Mouse (Mus musculus): Measurements from ENCODE around the gene Mavs. TPM values are rescaled to one million over a fixed set of nuclear protein-coding genes. Genes with fewer than 3 reads are reported as not detected.

Mavs gene
- polyA plus RNA-seq, 1 experiment from 2014 or later: 17.9 TPM

DNA sequence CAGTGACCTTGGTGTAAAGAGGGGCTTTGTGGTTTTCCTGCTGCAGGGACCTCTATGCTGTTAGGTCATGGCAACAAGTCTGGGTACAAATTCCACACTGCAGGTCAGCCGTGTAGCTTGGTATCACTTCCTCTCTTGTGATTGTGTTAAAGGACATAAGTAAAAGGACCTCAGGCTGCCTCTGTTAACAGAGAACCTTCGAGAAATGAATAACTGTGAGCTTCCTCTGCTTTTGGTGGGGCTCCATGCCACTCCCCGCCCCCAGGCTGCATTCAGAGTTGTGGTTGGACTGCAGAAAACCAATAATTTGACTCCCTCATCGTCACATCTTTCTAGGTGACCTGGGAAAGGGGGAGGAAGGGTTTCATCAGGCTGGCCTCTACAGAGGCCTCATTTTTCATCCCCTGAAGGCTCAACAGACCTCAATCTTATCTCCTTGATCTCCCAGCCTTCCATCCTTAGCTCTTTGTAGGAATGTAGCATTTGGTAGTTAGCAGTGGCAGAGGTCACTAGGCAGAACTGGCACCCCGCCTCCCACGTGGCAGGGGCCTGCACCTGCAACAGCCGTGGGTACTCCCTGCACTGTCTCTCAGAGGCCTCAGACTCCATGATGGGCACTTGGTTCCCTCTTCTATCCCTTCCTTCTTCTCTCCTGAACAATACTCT lies 1.2 kb downstream of the Mavs start:
- Histone ChIP-seq H3K27ac (no peak overlapping the region), H3K9ac (replicated peaks) (peak overlapping the region; percentile 31; the same call in 1 of the 2 replicates), H3K27me3 (no peaks in the 10 kb centered on the region; the same call in 1 of the 2 replicates), H3K4me2 (peak overlapping the region; percentile 81), H3K9me3 (no peaks in the 10 kb centered on the region), H3K36me3 (peaks cover 25% of the 10 kb centered on the region), H3K4me3 (replicated peaks) (peak overlapping the region; percentile 56), H3K4me1 (replicated peaks) (peaks cover 18% of the 10 kb centered on the region)
- ATAC-seq (ENCODE audit: insufficient number of reproducible peaks, insufficient read depth, low FRiP score, low TSS enrichment, low read depth): no peak
- WGBS: 82% methylated on average over 7 of the region's 7 CpGs

DNA sequence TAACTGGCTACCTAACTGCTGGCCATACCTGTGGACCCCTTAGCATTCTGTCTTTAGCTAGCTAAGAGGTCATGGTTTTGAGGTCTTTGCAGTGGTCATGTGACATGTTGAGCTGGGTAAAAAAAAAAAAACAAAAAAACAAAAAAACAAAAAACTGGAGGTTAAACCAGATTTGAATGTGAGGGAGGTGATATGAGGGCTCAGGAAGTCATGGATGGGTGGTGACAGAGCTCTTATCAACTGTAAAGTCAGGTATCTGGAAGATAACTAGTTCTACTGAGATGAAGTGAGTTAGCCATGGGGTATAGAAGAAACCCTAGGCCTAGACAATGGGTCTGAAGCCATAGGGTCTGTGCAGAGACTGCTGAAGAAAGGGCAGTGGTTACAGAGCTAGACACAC lies 8.3 kb downstream of the Mavs start:
- no peak for ATAC-seq (ENCODE audit: insufficient number of reproducible peaks, insufficient read depth, low FRiP score, low TSS enrichment, low read depth)
- no peaks in the 10 kb centered on the region for H3K27me3 ChIP-seq
- H3K9me3 ChIP-seq: no peaks in the 10 kb centered on the region
- no peak overlapping the region for H3K9ac ChIP-seq (replicated peaks)
- H3K4me3 ChIP-seq (replicated peaks): no peak overlapping the region
- no peak overlapping the region for H3K4me2 ChIP-seq
- no peak overlapping the region for H3K27ac ChIP-seq
- no peaks in the 10 kb centered on the region for H3K4me1 ChIP-seq (replicated peaks)
- peaks cover 89% of the 10 kb centered on the region for H3K36me3 ChIP-seq

DNA sequence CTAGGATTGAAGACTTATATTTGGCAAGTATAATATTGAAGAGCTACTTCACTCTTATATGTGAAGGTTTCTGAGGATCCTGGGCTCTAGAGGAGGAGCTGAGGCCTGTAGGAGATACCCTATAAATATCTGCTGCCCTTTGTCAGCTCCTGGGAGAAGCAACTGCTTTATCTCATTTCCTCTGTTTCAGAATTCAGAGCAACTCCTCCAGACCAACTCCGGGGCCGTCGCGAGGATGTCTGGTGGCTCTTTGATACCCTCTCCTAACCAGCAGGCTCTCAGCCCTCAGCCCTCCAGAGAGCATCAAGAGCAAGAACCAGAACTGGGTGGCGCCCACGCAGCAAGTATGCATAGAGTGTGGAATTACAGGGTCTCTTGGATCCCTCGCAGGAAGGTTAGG lies 9.1 kb downstream of the Mavs start:
- Histone ChIP-seq H3K36me3 (peaks cover 93% of the 10 kb centered on the region), H3K4me2 (no peak overlapping the region), H3K4me1 (replicated peaks) (no peaks in the 10 kb centered on the region), H3K9ac (replicated peaks) (no peak overlapping the region), H3K9me3 (no peaks in the 10 kb centered on the region), H3K4me3 (replicated peaks) (no peak overlapping the region), H3K27ac (no peak overlapping the region), H3K27me3 (no peaks in the 10 kb centered on the region)
- ATAC-seq (ENCODE audit: insufficient number of reproducible peaks, insufficient read depth, low FRiP score, low TSS enrichment, low read depth): no peak
- WGBS: 87% methylated on average over 7 of the region's 7 CpGs

- Histone ChIP-seq H3K4me1 (replicated peaks) (peaks cover 17% of the 10 kb centered on the region), H3K9ac (replicated peaks) (no peak overlapping the region), H3K4me2 (peak overlapping the region; percentile 22), H3K27ac (peak overlapping the region; percentile 69; the same call in 1 of the 2 replicates), H3K36me3 (peaks cover 1% of the 10 kb centered on the region), H3K4me3 (replicated peaks) (no peak overlapping the region), H3K9me3 (no peaks in the 10 kb centered on the region), H3K27me3 (no peaks in the 10 kb centered on the region)
- ATAC-seq (ENCODE audit: insufficient number of reproducible peaks, insufficient read depth, low FRiP score, low TSS enrichment, low read depth): peak; percentile 35
- WGBS: 23% methylated on average over 7 of the region's 7 CpGs
These were observed 19.9 kb downstream of the Mavs start for GRCm38 (mm10) chr2:131253681-131254328.

DNA sequence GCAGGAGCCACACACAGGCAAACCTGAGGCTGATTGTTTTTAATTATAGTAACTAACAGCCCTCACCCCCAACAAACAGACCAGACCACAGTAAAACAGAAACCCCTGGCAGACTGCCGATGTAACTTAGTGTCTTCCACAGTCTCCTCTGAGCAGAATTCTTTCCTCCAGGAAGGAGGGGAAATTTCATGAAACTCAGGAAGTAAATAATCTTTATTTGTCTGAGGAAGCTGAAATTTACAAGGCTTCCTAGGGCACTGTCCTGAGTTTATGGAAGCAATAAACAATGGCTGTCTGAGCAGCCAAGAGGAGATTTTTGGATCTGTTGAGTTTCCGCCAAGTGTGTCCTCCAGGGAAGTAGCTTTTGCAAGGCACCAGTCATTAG lies 20.5 kb downstream of the Mavs start:
- ATAC-seq (ENCODE audit: insufficient number of reproducible peaks, insufficient read depth, low FRiP score, low TSS enrichment, low read depth): peak; percentile 49; the same call in 1 of the 2 replicates
- Histone ChIP-seq H3K36me3 (no peaks in the 10 kb centered on the region), H3K9me3 (no peaks in the 10 kb centered on the region), H3K9ac (replicated peaks) (no peak overlapping the region), H3K4me2 (peak overlapping the region; percentile 22; the same call in 1 of the 2 replicates), H3K4me3 (replicated peaks) (no peak overlapping the region), H3K4me1 (replicated peaks) (peaks cover 17% of the 10 kb centered on the region), H3K27me3 (no peaks in the 10 kb centered on the region), H3K27ac (peak overlapping the region; percentile 69; the same call in 1 of the 2 replicates)
- 34% methylated on average over 2 of the region's 2 CpGs for WGBS

- no peak for ATAC-seq (ENCODE audit: insufficient number of reproducible peaks, insufficient read depth, low FRiP score, low TSS enrichment, low read depth)
- 60% methylated on average over 3 of the region's 3 CpGs for WGBS
- H3K27ac ChIP-seq: no peak overlapping the region
These were observed 21.9 kb downstream of the Mavs start for GRCm38 (mm10) chr2:131255738-131256137.

DNA sequence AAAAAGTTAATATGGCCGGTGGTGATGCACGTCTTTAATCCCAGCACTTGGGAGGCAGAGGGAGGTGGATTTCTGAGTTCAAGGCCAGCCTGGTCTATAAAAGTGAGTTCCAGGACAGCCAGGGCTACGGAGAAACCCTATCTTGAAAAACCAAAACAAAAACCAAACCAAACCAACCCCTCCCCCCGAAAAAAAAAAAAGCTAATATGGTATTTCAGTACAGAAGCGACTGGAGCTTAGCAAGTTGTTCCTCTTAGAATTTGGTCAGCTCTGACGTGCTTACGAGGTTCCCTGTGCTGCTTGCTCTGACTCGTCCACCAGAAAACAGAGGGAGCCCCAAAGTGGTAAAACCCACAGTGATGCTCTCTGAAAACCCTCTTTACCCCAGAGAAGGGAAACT lies 24.8 kb downstream of the Mavs start:
- H3K36me3 ChIP-seq: no peaks in the 10 kb centered on the region
- no peak overlapping the region for H3K4me2 ChIP-seq
- no peak overlapping the region for H3K27ac ChIP-seq
- no peaks in the 10 kb centered on the region for H3K9me3 ChIP-seq
- no peak overlapping the region for H3K9ac ChIP-seq (replicated peaks)
- H3K27me3 ChIP-seq: no peaks in the 10 kb centered on the region
- WGBS: 64% methylated on average over 8 of the region's 8 CpGs
- no peak overlapping the region for H3K4me3 ChIP-seq (replicated peaks)
- H3K4me1 ChIP-seq (replicated peaks): peaks cover 18% of the 10 kb centered on the region
- no peak for ATAC-seq (ENCODE audit: insufficient number of reproducible peaks, insufficient read depth, low FRiP score, low TSS enrichment, low read depth)

More at GRCm38 (mm10) chr2:131255738-131256137, 21.9 kb downstream of the Mavs start:
- no peaks in the 10 kb centered on the region for H3K27me3 ChIP-seq
- no peak overlapping the region for H3K4me3 ChIP-seq (replicated peaks)
- H3K9ac ChIP-seq (replicated peaks): no peak overlapping the region
- no peaks in the 10 kb centered on the region for H3K9me3 ChIP-seq
- H3K4me2 ChIP-seq: no peak overlapping the region
- H3K4me1 ChIP-seq (replicated peaks): peaks cover 17% of the 10 kb centered on the region
- no peaks in the 10 kb centered on the region for H3K36me3 ChIP-seq

DNA sequence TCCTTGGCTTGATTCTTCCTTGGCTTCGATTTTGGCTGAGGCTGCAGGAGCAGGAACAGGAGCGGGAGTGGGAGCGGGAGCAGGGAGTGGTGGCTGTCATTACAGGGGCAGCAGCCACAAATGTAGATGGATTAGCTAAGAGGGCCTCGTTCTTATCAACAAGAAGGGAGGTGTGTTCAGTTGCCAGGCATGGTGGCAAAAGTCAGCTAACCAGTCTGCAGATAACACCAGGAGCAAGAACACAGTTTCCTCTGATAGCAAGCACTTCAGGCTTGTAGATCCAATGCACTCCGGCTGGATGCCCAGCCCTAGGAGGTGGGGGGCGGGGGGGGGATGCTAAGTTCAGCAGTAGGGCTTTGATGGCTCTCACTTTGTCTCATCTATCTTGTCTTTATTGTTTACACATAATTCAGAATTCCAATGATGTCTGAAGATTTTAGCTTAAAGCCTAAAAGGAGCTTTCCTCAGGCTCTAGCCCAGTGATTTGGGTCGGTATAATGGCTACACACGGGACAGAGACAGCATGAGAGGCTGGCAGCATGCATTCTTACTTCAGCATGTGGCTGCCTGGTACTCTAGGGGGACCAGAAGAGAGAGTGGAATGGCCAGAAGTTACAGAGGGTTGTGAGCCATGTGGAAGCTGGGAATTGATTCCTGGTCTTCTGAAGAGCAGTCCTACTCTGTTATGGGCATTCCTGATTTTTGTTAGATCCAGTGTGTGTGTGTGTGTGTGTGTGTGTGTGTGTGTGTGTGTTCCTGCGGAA lies 26.9 kb downstream of the Mavs start:
- no peaks in the 10 kb centered on the region for H3K9me3 ChIP-seq
- H3K27ac ChIP-seq: peak overlapping the region; percentile 100
- H3K9ac ChIP-seq (replicated peaks): no peak overlapping the region
- no peaks in the 10 kb centered on the region for H3K27me3 ChIP-seq
- 62% methylated on average over 9 of the region's 9 CpGs for WGBS
- H3K4me1 ChIP-seq (replicated peaks): peaks cover 25% of the 10 kb centered on the region
- no peak for ATAC-seq (ENCODE audit: insufficient number of reproducible peaks, insufficient read depth, low FRiP score, low TSS enrichment, low read depth)
- peak overlapping the region; percentile 75; the same call in 1 of the 2 replicates for H3K4me2 ChIP-seq
- H3K36me3 ChIP-seq: no peaks in the 10 kb centered on the region
- no peak overlapping the region for H3K4me3 ChIP-seq (replicated peaks)

DNA sequence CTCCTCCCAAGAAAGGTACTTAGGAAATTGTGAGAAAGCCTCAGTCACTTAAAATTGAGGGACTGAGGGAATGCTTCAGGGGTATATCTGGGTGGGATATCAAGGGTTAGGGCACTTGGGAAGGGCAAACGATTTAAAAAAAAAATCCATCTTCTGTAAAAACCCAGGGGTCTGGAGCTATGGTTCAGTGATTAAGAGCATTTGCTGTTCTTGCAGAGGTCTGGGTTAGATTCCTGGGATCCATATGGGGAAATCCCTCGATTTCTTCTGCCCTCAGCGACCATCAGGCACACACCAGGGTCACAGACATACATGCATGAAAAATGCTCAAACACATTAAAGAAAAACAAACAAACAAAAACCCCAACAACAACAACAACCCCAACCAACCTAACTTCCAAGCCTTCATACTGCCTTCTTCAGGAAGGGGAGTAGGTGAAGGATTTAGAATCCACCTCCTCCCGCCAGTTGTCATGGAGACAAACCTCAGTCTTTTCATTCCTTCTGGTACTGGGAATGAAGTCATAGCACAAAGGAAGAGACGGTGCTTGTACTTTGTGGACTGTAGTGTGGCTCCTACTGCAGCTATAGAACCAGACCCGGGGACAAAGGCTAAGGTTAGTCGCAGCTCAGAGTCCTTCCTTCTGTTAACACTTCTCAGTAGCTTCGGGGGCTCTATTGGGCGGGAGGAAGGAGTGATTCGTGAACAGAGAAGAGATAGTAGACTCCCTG lies 27.8 kb downstream of the Mavs start:
- peak overlapping the region; percentile 75 for H3K4me2 ChIP-seq
- peak; percentile 81 for ATAC-seq (ENCODE audit: insufficient number of reproducible peaks, insufficient read depth, low FRiP score, low TSS enrichment, low read depth)
- H3K27ac ChIP-seq: peak overlapping the region; percentile 100
- H3K9ac ChIP-seq (replicated peaks): peak overlapping the region; percentile 67
- H3K4me3 ChIP-seq (replicated peaks): peak overlapping the region; percentile 88
- H3K36me3 ChIP-seq: no peaks in the 10 kb centered on the region
- H3K27me3 ChIP-seq: no peaks in the 10 kb centered on the region
- H3K9me3 ChIP-seq: no peaks in the 10 kb centered on the region
- 4% methylated on average over 10 of the region's 10 CpGs for WGBS
- peaks cover 25% of the 10 kb centered on the region for H3K4me1 ChIP-seq (replicated peaks)

GRCm38 (mm10) chr2:131262213-131262672 lies 28.4 kb downstream of the Mavs start, which contains the start of gene Pank2:
Pank2 (plus strand) TSS chr2:131262495.
- no peaks in the 10 kb centered on the region for H3K9me3 ChIP-seq
- H3K4me3 ChIP-seq (replicated peaks): peak within 1 kb of the TSS; percentile 88
- peak within 1 kb of the TSS; percentile 100 for H3K27ac ChIP-seq
- peak within 1 kb of the TSS; percentile 97 for H3K9ac ChIP-seq (replicated peaks)
- H3K4me1 ChIP-seq (replicated peaks): peaks cover 25% of the 10 kb centered on the region
- H3K27me3 ChIP-seq: no peaks in the 10 kb centered on the region
- peak; percentile 100 for ATAC-seq (ENCODE audit: insufficient number of reproducible peaks, insufficient read depth, low FRiP score, low TSS enrichment, low read depth)
- peak within 1 kb of the TSS; percentile 75 for H3K4me2 ChIP-seq
- WGBS: under 1% methylated on average over 47 of the region's 49 CpGs
- H3K36me3 ChIP-seq: no peaks in the 10 kb centered on the region

Data from limb, embryonic 12.5 days (tissue).